Mouse (Mus musculus): Measurements from ENCODE around the gene Atp5c1.

- TF ChIP-seq CTCF (conservative IDR thresholded peaks at IDR 0.05; ENCODE audit: insufficient read depth, insufficient read length, low read depth, low read length): no peak
- TF ChIP-seq POLR2A (IDR thresholded peaks at IDR 0.05; ENCODE audit: low read depth, low read length): no peak
Observed at GRCm38 (mm10) chr2:10008593-10008992, 71.7 kb downstream of the Atp5c1 start.

Data from kidney, adult 2 months (tissue).